8 mouse cellular contexts compared by ENCODE assay signal in the genomic region with DNA sequence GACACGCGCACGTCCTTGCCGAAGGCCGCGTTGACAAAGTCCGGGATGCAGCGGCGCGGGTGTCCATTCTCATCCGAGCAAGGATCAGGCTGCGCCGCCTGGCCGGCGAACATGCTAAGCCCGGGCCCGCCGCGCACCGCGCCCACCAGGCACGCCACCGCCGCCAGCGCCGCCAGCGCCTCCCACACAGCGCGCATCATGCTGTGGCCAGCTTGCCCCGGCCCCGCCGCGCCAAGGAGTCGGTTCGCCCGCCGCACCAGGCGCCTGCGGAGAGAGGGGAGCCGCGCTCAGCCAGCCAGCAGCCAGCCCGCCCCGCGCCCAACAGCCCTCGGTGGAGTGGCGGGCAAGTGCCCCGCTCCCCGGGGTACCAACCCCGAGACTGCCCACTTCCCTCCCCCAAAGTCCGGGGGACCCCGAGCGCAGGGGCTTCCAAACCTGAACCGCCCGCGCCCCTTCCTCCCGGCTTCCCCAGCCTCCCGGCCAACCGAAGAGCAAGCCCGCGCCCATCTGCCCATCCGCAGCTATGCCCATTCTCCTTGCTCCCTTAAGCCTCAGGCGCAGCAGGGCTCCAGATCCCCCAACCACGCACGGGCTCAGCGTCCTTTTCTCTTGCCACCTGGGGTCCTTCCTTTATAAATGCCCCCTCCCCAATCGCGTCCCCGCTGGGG. TPM values are rescaled to one million over a fixed set of nuclear protein-coding genes. Genes with fewer than 3 reads are reported as not detected.
DNase-seq lines count a peak whose midpoint lies in the region; ATAC-seq lines count a peak whose summit lies in the region.

No protein-coding gene starts in this region.

- ATAC-seq in granulocyte monocyte progenitor cell, adult 5-6 weeks (replicated peaks; ENCODE audit: poor library complexity, severe bottlenecking), result no peak

- peak; percentile 9 to 24 for DNase-seq in left cerebral cortex, adult 18-20 months (ENCODE audit: low spot score in 2 of 2)
- DNase-seq in left cerebral cortex, postnatal 14 days (ENCODE audit: low spot score in 2 of 2), result no peak
- DNase-seq in adrenal gland, postnatal 14 days, result peak; percentile 49
- peak; percentile 23 for DNase-seq in gastrocnemius, postnatal 25 days
- peak; percentile 38 for DNase-seq in kidney, adult 9 months
- peak; percentile 48 to 61 for DNase-seq in lung, postnatal 4 days
- peak; percentile 51 for DNase-seq in testis, postnatal 10 days (ENCODE audit: low spot score)

- intact Hi-C loops in left cerebral cortex, postnatal 14 days (cut with DNase I), result no loop called here

RNA-seq across cellular contexts. Expression of gene Ntn1, which starts 14.6 kb away (rescaled TPM):
- total RNA-seq in left cerebral cortex, adult 18-20 months (2021), result 1 to 10 TPM; 6.2 to 7.6 TPM
- total RNA-seq in left cerebral cortex, postnatal 14 days (2021), result 10 to 100 TPM in 1 of 2 experiments, 1 to 10 TPM in 1; 8.0 to 11.1 TPM
- total RNA-seq in adrenal gland, postnatal 14 days (2021), result 7.5 and 8.8 TPM in 2 replicates
- total RNA-seq in gastrocnemius, postnatal 25 days (2021), result 1 to 10 TPM; 4.6 to 5.1 TPM
- total RNA-seq in granulocyte monocyte progenitor cell, adult 5-6 weeks (2014; fragmentation: Nextera tagmentation), result not detected in 2 replicates
- not detected in 2 replicates for total RNA-seq in granulocyte monocyte progenitor cell, adult 5-6 weeks (2017)

RNA-seq across cellular contexts. Expression of gene Pik3r5, which starts 45.9 kb away (rescaled TPM):
- total RNA-seq in left cerebral cortex, adult 18-20 months (2021), result 1 to 10 TPM; 2.7 to 2.8 TPM
- 1 to 10 TPM; 4.0 to 4.1 TPM for total RNA-seq in left cerebral cortex, postnatal 14 days (2021)
- total RNA-seq in adrenal gland, postnatal 14 days (2021), result 0.67 and 4.2 TPM in 2 replicates
- total RNA-seq in gastrocnemius, postnatal 25 days (2021), result under 1 TPM; 0.31 to 0.51 TPM
- 16.5 TPM in 2 replicates for total RNA-seq in granulocyte monocyte progenitor cell, adult 5-6 weeks (2014; fragmentation: Nextera tagmentation)
- 4.4 and 9.0 TPM in 2 replicates for total RNA-seq in granulocyte monocyte progenitor cell, adult 5-6 weeks (2017)

Comparison
In these comparisons a context has a peak if more than half of its experiments do, and no peak if none do; other contexts are left out.
1. DNase-seq: peak in left cerebral cortex, adult 18-20 months (2 of 2), adrenal gland, postnatal 14 days (single experiment), gastrocnemius, postnatal 25 days (single experiment), kidney, adult 9 months (single experiment), lung, postnatal 4 days (2 of 2) and testis, postnatal 10 days (single experiment); none in left cerebral cortex, postnatal 14 days (0 of 2).